Mouse (Mus musculus) forebrain, embryonic 10.5 days (tissue): Measurements from ENCODE around the gene Mkrn2os. TPM values are rescaled to one million over a fixed set of nuclear protein-coding genes. Genes with fewer than 3 reads are reported as not detected.
"Not testable (repeated sequence)": the region's sequence is repeated elsewhere in the genome, so short reads cannot be mapped to it uniquely, and the experiment has no call there.

Experiments used
- DNase-seq: peaks from one replicate; pipeline ENCODE4 v3.0.0-alpha.2; 2017; ENCODE audit warnings: low spot score; ENCODE audit errors: extremely low spot score
- H3K27ac ChIP-seq: fragments of 300-500 bp; sonication (generic); 2 replicates; pipeline ENCODE4 v1.5.1; 2016; ENCODE audit warnings: mild to moderate bottlenecking
- H3K27me3 ChIP-seq: fragments of 300-500 bp; sonication (generic); 2 replicates; pipeline ENCODE4 v1.6.1; 2016; ENCODE audit warnings: mild to moderate bottlenecking; ENCODE audit not compliant: poor library complexity, severe bottlenecking
- H3K36me3 ChIP-seq: fragments of 300-500 bp; sonication (generic); replicated peaks from 2 replicates; pipeline ENCODE4 v1.6.1; 2016; ENCODE audit warnings: mild to moderate bottlenecking, moderate library complexity
- H3K4me1 ChIP-seq: fragments of 300-500 bp; sonication (generic); 2 replicates; pipeline ENCODE4 v1.6.1; 2016
- H3K4me3 ChIP-seq: fragments of 300-500 bp; sonication (generic); 2 replicates; pipeline ENCODE4 v1.5.1; 2016; ENCODE audit warnings: mild to moderate bottlenecking, moderate library complexity
- H3K9me3 ChIP-seq: fragments of 300-500 bp; sonication (generic); 2 replicates; pipeline ENCODE4 v1.6.1; 2016; ENCODE audit warnings: mild to moderate bottlenecking, moderate library complexity
- WGBS: fragments of 180-500 bp; shearing (Covaris S2); methylation state at CpG from one replicate; pipeline ENCODE4 v1.1.7; 2016; 5-methylcytosine and 5-hydroxymethylcytosine counted together
- polyA plus RNA-seq: library from polyadenylated mRNA; unstranded; fragments of >200 nt; fragmentation: Nextera tagmentation; extraction: Ambion mirVana; gene quantifications from 2 replicates; pipeline ENCODE4 v1.2.1, GENCODE M21; 2016

Mkrn2os gene
- 0.06 and 0.40 TPM in 2 replicates for polyA plus RNA-seq

GRCm38 (mm10) chr6:115592458-115592857, at the start of gene Mkrn2os:
Gene Mkrn2os, minus strand, starts transcription at chr6:115592576.
- Histone ChIP-seq H3K27me3 (no peaks in the 10 kb centered on the region), H3K4me3 (no peak within 1 kb of the TSS), H3K4me1 (no peaks in the 10 kb centered on the region), H3K9me3 (no peaks in the 10 kb centered on the region), H3K36me3 (no peaks in the 10 kb centered on the region), H3K27ac (no peak within 1 kb of the TSS)
- 69% methylated on average over 5 of the region's 5 CpGs for WGBS
- no peak for DNase-seq

GRCm38 (mm10) chr6:115638188-115638587, 45.8 kb upstream of the Mkrn2os start:
- not testable (repeated sequence) for H3K9me3 ChIP-seq, DNase-seq, H3K27me3 ChIP-seq, H3K4me3 ChIP-seq, H3K4me1 ChIP-seq, H3K27ac ChIP-seq
- peaks cover 92% of the 10 kb centered on the region for H3K36me3 ChIP-seq
- 96% methylated on average over 7 of the region's 7 CpGs for WGBS

- DNase-seq = no peak
- Histone ChIP-seq H3K9me3 (no peaks in the 10 kb centered on the region), H3K4me3 (no peak overlapping the region), H3K4me1 (no peaks in the 10 kb centered on the region), H3K36me3 (peaks cover 99% of the 10 kb centered on the region), H3K27ac (no peak overlapping the region), H3K27me3 (no peaks in the 10 kb centered on the region)
- 97% methylated on average over 2 of the region's 2 CpGs for WGBS
Observed at GRCm38 (mm10) chr6:115634015-115634414, 41.6 kb upstream of the Mkrn2os start.

GRCm38 (mm10) chr6:115631056-115631795, 38.9 kb upstream of the Mkrn2os start:
- Histone ChIP-seq H3K27ac (no peak overlapping the region), H3K4me3 (no peak overlapping the region), H3K27me3 (no peaks in the 10 kb centered on the region), H3K4me1 (no peaks in the 10 kb centered on the region), H3K36me3 (peaks cover 100% of the 10 kb centered on the region), H3K9me3 (no peaks in the 10 kb centered on the region)
- no peak for DNase-seq
- WGBS = 87% methylated on average over 3 of the region's 3 CpGs

- Histone ChIP-seq H3K27me3 (no peaks in the 10 kb centered on the region), H3K36me3 (peaks cover 100% of the 10 kb centered on the region), H3K9me3 (no peaks in the 10 kb centered on the region), H3K27ac (no peak overlapping the region), H3K4me1 (no peaks in the 10 kb centered on the region), H3K4me3 (no peak overlapping the region)
- WGBS = 90% methylated on average over 5 of the region's 5 CpGs
- no peak for DNase-seq
Observed at GRCm38 (mm10) chr6:115626121-115626520, 33.7 kb upstream of the Mkrn2os start.

- Histone ChIP-seq H3K4me1 (no peaks in the 10 kb centered on the region), H3K4me3 (no peak overlapping the region), H3K9me3 (no peaks in the 10 kb centered on the region), H3K36me3 (peaks cover 100% of the 10 kb centered on the region), H3K27me3 (no peaks in the 10 kb centered on the region), H3K27ac (no peak overlapping the region)
- 89% methylated on average over 1 of the region's 1 CpGs for WGBS
- DNase-seq = no peak
Observed at GRCm38 (mm10) chr6:115620942-115621341, 28.6 kb upstream of the Mkrn2os start.

GRCm38 (mm10) chr6:115619818-115620217, 27.4 kb upstream of the Mkrn2os start:
- Histone ChIP-seq H3K4me1 (no peaks in the 10 kb centered on the region), H3K9me3 (no peaks in the 10 kb centered on the region), H3K36me3 (peaks cover 100% of the 10 kb centered on the region), H3K27me3 (no peaks in the 10 kb centered on the region), H3K4me3 (no peak overlapping the region), H3K27ac (no peak overlapping the region)
- WGBS = 89% methylated on average over 10 of the region's 10 CpGs
- DNase-seq = no peak

GRCm38 (mm10) chr6:115615983-115616382, 23.6 kb upstream of the Mkrn2os start:
- WGBS = 94% methylated on average over 3 of the region's 3 CpGs
- no peaks in the 10 kb centered on the region for H3K9me3 ChIP-seq
- H3K27me3 ChIP-seq = no peaks in the 10 kb centered on the region
- peaks cover 99% of the 10 kb centered on the region for H3K36me3 ChIP-seq
- DNase-seq = no peak
- H3K4me3 ChIP-seq = no peak overlapping the region
- no peaks in the 10 kb centered on the region for H3K4me1 ChIP-seq
- no peak overlapping the region for H3K27ac ChIP-seq

GRCm38 (mm10) chr6:115613793-115614192, 21.4 kb upstream of the Mkrn2os start:
- H3K4me1 ChIP-seq = no peaks in the 10 kb centered on the region
- no peaks in the 10 kb centered on the region for H3K9me3 ChIP-seq
- no peaks in the 10 kb centered on the region for H3K27me3 ChIP-seq
- DNase-seq = no peak
- H3K27ac ChIP-seq = no peak overlapping the region
- H3K4me3 ChIP-seq = no peak overlapping the region
- H3K36me3 ChIP-seq = peaks cover 94% of the 10 kb centered on the region

- H3K9me3 ChIP-seq = no peaks in the 10 kb centered on the region
- H3K27ac ChIP-seq = no peak overlapping the region
- DNase-seq = no peak
- peaks cover 65% of the 10 kb centered on the region for H3K36me3 ChIP-seq
- no peaks in the 10 kb centered on the region for H3K27me3 ChIP-seq
- no peak overlapping the region for H3K4me3 ChIP-seq
- WGBS = 95% methylated on average over 5 of the region's 5 CpGs
- H3K4me1 ChIP-seq = no peaks in the 10 kb centered on the region; the same call in 1 of the 2 replicates
Observed at GRCm38 (mm10) chr6:115610301-115610700, 17.9 kb upstream of the Mkrn2os start.

- Histone ChIP-seq H3K36me3 (peaks cover 55% of the 10 kb centered on the region), H3K4me3 (no peak overlapping the region), H3K9me3 (no peaks in the 10 kb centered on the region), H3K27ac (no peak overlapping the region), H3K4me1 (no peaks in the 10 kb centered on the region; the same call in 1 of the 2 replicates), H3K27me3 (no peaks in the 10 kb centered on the region)
- DNase-seq = no peak
- WGBS = 68% methylated on average over 3 of the region's 3 CpGs
Observed at GRCm38 (mm10) chr6:115609121-115609520, 16.7 kb upstream of the Mkrn2os start.

- Histone ChIP-seq H3K36me3 (peaks cover 38% of the 10 kb centered on the region), H3K27ac (no peak overlapping the region), H3K4me3 (no peak overlapping the region), H3K9me3 (no peaks in the 10 kb centered on the region), H3K27me3 (no peaks in the 10 kb centered on the region), H3K4me1 (peaks cover 8% of the 10 kb centered on the region)
- DNase-seq = no peak
- WGBS = 83% methylated on average over 4 of the region's 4 CpGs
Observed at GRCm38 (mm10) chr6:115607429-115607828, 15.1 kb upstream of the Mkrn2os start.

- no peaks in the 10 kb centered on the region for H3K27me3 ChIP-seq
- H3K9me3 ChIP-seq = no peaks in the 10 kb centered on the region
- peaks cover 29% of the 10 kb centered on the region for H3K36me3 ChIP-seq
Observed at GRCm38 (mm10) chr6:115606461-115606860, 14.1 kb upstream of the Mkrn2os start.

More at GRCm38 (mm10) chr6:115606461-115606860, 14.1 kb upstream of the Mkrn2os start:
- Histone ChIP-seq H3K4me1 (peaks cover 11% of the 10 kb centered on the region), H3K4me3 (no peak overlapping the region), H3K27ac (no peak overlapping the region)
- 76% methylated on average over 1 of the region's 1 CpGs for WGBS
- DNase-seq = no peak
